Comparison of ENCODE assay signal across 19 mouse cellular contexts in the genomic region with DNA sequence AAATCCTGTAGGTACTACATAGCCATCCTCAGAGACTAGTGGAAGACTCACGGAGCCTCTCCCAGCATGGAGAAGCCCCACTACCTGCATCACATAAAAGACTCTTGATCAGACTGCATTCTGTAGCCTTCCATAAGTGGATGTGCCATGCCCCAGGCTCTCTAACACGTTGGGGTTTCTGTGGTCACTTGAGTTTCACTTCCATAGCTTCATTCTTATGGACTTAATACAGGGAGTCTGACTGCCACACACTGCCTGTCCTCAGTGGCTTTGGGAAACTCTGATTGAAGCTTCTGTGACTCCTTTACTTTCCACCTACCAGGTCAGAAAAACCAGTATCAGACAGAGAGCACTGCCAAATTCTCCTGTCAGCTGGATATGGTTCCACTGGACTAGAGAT.
"Had no signal": no experiment of that assay in that cellular context is flagged by ENCODE, and none has a peak within 500 bp of the region (broad histone marks: within the 10 kb centered on the region; RNA-seq: fewer than 3 reads in every experiment).

No protein-coding gene starts in this region.

- H3K9ac ChIP-seq: intestine, embryonic 15.5 days; kidney, embryonic 15.5 days; limb, embryonic 13.5 days; liver, embryonic 12.5 days; liver, embryonic 15.5 days; lung, embryonic 15.5 days had no signal

- H3K27me3 ChIP-seq: intestine, embryonic 15.5 days; kidney, embryonic 15.5 days; limb, embryonic 13.5 days; liver, embryonic 12.5 days; liver, embryonic 15.5 days; lung, embryonic 15.5 days had no signal

- H3K27ac ChIP-seq: intestine, embryonic 15.5 days; kidney, embryonic 15.5 days; limb, embryonic 10.5 days; limb, embryonic 13.5 days; liver, embryonic 12.5 days; liver, embryonic 15.5 days; lung, embryonic 15.5 days had no signal

- H3K9me3 ChIP-seq: intestine, embryonic 15.5 days; kidney, embryonic 15.5 days; limb, embryonic 10.5 days; limb, embryonic 13.5 days; liver, embryonic 12.5 days; liver, embryonic 15.5 days; lung, embryonic 15.5 days had no signal

- H3K4me3 ChIP-seq: intestine, embryonic 15.5 days; kidney, embryonic 15.5 days; limb, embryonic 10.5 days; limb, embryonic 13.5 days; liver, embryonic 12.5 days; liver, embryonic 15.5 days; lung, embryonic 15.5 days had no signal

- H3K4me2 ChIP-seq: intestine, embryonic 15.5 days; kidney, embryonic 15.5 days; limb, embryonic 13.5 days; liver, embryonic 12.5 days; liver, embryonic 15.5 days; lung, embryonic 15.5 days; midbrain, embryonic 11.5 days had no signal

- DNase-seq: kidney, adult 11 months; kidney, adult 8-10 months; kidney, postnatal 10 days; kidney, postnatal 36 days; layer of hippocampus, postnatal 36 days; liver; lung, adult 18-20 months; lung, postnatal 10 days; lung, postnatal 36 days; midbrain, embryonic 14.5 days; thymus, postnatal 36 days had no signal

- ATAC-seq: intestine, embryonic 15.5 days; liver, embryonic 12.5 days had no signal

- H3K36me3 ChIP-seq: intestine, embryonic 15.5 days; kidney, embryonic 15.5 days; limb, embryonic 10.5 days; limb, embryonic 13.5 days; liver, embryonic 12.5 days; liver, embryonic 15.5 days; lung, embryonic 15.5 days had no signal

- H3K4me1 ChIP-seq: intestine, embryonic 15.5 days; kidney, embryonic 15.5 days; limb, embryonic 13.5 days; liver, embryonic 12.5 days; liver, embryonic 15.5 days; lung, embryonic 15.5 days had no signal
